Mouse (Mus musculus) common myeloid progenitor, adult 5-6 weeks (primary cell): ENCODE data around the gene Sco1. TPM values are rescaled to one million over a fixed set of nuclear protein-coding genes. Genes with fewer than 3 reads are reported as not detected.
A peak's percentile ranks its signal among the peaks of the same experiment; 100 is the strongest.

Experiments
- ATAC-seq: replicated peaks from 2 replicates; pipeline ENCODE4 v1.8.0; 2016; ENCODE audit warnings: low read depth, mild to moderate bottlenecking, moderate TSS enrichment, inconsistent platforms; ENCODE audit not compliant: poor library complexity, severe bottlenecking
- total RNA-seq: library from RNA; stranded (forward); fragments of 200-1000, 187-1606 nt; gene quantifications from 2 replicates; pipeline ENCODE4 v1.2.3, GENCODE M21; 2017

Gene Sco1
- total RNA-seq, 1 experiment from 2014 or later, result 25.7 TPM

DNA sequence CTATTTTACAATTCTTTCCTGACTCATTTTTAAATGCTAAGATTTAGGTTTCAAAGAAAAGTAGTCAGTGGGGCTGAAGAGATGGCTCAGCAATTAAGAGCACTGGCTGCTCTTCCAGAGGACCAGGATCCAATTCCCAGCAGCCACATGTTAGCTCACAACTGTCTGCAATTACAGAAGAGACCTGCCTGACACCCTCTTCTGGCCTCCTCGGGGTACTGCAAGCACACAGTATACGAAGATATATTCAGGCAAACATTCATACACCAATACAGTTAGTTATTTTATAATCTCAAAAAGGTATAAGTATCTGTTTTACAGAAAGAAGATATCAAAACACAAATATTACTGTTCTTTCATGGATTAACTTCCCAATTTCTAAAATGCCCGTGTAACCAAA, 12.7 kb upstream of the Sco1 start:
- ATAC-seq, result no peak

DNA sequence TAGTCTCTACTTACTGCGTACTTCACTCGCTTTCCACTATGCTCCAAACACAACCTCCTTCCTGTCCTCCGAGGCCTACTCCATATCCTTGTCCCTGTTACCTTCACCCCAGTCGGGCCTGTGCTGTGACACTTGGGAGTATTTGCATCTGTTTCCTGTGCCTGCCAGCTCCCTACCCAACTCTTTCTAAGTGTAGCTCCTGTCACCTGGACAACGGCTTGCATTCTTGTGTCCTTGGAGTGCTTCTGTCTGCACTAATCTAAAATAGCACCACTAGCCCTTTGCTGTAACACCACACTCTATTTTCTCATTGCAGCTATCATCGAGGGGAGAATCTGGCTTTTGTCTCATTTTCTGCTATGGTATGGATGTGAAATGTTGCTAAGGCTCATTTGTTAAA, 12.0 kb upstream of the Sco1 start:
- no peak for ATAC-seq

GRCm38 (mm10) chr11:67043007-67043406, 9.5 kb upstream of the Sco1 start:
- no peak for ATAC-seq

GRCm38 (mm10) chr11:67044959-67045358, 7.5 kb upstream of the Sco1 start:
- no peak for ATAC-seq

DNA sequence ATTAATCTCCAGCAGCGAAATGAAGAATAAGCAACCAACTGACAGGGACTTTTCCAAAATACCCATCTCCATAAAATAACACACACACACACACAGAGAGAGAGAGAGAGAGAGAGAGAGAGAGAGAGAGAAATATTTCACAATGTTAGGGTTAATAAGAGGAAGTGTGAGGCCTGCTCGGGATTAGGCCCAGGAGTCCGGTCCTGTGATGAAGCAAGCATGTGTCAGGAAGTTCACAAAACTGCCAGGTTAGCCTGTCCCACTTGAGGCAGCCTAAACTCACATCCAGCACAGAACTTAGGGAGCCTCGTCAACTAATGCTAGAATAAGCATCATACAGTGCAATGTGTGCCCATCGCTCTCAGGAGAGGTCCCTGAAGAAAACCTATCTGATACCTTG, 5.3 kb upstream of the Sco1 start:
- ATAC-seq, result peak; percentile 76

- no peak for ATAC-seq
Observed at GRCm38 (mm10) chr11:67048496-67048895, 4.0 kb upstream of the Sco1 start.

- no peak for ATAC-seq
Observed at GRCm38 (mm10) chr11:67049256-67049655, 3.2 kb upstream of the Sco1 start.

- 0 out of 2 replicates have a peak, but pooled peaks have one; percentile 7 for ATAC-seq
Observed at GRCm38 (mm10) chr11:67051676-67052320, 672 bp upstream of the Sco1 start.

DNA sequence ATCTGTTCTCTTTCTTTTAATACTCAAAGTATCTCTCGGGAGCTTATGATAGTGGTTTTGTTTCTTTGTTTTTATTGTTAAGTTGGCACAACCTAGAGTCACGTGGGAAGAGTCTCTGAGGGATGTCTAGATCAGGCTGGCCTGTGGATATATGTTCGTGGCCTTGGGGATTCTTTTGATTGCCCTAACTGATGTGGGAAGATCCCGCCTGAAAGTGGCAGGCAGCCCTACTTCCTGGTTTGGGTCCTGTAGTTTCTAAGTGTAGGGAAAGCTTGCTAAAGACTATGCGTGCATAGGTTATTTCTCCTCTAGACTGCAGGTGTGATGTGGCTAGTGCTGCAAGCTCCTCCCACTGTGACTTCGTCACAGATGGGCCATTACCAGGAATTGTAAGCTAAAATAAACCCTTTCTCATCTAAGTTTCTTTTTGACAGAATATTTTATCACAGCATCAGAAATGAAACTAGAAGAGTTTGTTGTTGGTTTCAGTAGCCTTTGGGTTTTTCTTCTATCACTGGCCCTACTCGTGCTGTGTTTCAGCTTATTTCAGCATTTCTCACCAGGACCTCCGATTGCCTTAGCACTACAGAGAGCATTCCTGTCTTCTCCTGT, 2.4 kb downstream of the Sco1 start:
- ATAC-seq, result no peak

- no peak for ATAC-seq
Observed at GRCm38 (mm10) chr11:67061311-67061710, 8.8 kb downstream of the Sco1 start.

DNA sequence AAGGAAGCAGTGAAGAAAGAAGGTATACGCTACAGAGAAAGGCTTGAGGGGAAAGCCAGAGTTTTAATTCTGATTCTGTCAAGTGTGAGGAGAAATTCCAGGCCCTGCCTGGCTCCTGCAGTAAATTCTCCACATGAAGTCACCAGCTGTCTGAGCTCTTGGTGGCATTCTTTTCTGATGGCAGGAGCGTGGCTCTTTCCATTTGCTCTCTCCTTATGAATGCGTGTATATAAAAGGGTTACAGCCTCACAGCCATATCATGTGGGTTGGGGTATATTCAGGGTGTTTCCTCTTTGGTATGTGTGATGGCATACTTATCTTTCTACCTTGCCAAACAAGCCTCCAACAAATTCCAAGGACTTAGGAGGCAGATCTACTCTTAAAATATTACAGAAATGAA, 10.3 kb downstream of the Sco1 start:
- ATAC-seq, result no peak

GRCm38 (mm10) chr11:67067741-67068140, 15.3 kb downstream of the Sco1 start:
- ATAC-seq, result no peak

- no peak for ATAC-seq
Observed at GRCm38 (mm10) chr11:67072615-67073130, 20.2 kb downstream of the Sco1 start.

DNA sequence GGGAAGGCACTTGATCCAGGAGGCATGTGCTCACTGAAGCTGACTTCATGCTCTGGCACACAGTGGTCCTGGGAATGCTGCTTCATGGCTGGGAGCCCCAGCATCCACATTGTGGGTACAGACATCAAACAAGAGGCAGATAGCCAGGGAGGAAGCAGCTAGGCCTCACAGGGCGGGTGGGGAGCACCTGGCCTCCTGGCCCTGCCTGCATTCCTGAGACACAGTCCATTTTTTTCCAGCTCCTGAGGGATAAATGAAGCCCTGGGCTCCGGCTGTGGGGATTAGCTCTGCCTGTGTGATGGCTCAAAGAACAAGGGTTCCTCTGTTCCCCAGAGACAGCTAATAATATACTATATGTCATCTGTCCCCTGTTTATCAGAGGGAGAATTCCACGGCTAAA, 22.6 kb downstream of the Sco1 start:
- no peak for ATAC-seq

DNA sequence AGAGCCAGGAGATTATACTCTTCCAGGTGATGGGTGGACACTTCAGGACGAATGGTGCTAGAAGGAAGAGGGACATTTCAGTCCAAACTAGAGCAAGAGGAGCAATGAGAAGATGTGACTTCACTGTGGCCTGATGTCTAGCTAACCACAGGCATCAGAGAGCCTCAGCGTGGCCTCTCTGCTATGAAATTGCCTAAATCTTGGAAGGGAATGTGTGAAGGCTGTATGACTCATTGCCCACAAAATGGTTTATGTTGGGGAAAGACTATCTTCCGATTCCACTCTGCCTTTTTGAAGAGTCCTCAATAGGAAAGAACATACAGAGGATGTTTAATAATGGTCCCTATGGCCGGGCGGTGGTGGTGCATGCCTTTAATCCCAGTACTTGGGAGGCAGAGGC, 24.3 kb downstream of the Sco1 start:
- ATAC-seq, result no peak

- ATAC-seq, result no peak
Observed at GRCm38 (mm10) chr11:67077435-67077834, 25.0 kb downstream of the Sco1 start.

- no peak for ATAC-seq
Observed at GRCm38 (mm10) chr11:67078000-67078399, 25.5 kb downstream of the Sco1 start, which contains the start of gene Myh3. Gene Myh3 (plus strand): TSS chr11:67078300.

GRCm38 (mm10) chr11:67078888-67079287, 26.4 kb downstream of the Sco1 start:
- no peak for ATAC-seq

DNA sequence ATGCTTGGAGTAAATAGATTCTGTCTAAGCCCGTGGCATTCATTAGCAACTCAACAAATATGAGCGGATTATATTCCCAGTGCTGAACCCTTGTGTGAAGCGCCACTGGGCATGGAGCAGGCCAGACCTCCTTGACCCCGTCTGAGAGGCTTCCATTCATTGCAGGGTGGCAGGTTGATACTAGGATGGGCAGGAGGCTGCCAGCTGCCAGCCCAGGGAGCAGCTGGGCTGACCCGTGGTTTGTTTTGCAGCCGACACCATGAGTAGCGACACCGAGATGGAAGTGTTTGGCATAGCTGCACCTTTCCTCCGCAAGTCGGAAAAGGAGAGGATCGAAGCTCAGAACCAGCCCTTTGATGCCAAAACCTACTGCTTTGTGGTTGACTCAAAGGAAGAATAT, 27.3 kb downstream of the Sco1 start:
- ATAC-seq, result no peak

- ATAC-seq, result peak; percentile 79
Observed at GRCm38 (mm10) chr11:67080168-67080567, 27.7 kb downstream of the Sco1 start.

DNA sequence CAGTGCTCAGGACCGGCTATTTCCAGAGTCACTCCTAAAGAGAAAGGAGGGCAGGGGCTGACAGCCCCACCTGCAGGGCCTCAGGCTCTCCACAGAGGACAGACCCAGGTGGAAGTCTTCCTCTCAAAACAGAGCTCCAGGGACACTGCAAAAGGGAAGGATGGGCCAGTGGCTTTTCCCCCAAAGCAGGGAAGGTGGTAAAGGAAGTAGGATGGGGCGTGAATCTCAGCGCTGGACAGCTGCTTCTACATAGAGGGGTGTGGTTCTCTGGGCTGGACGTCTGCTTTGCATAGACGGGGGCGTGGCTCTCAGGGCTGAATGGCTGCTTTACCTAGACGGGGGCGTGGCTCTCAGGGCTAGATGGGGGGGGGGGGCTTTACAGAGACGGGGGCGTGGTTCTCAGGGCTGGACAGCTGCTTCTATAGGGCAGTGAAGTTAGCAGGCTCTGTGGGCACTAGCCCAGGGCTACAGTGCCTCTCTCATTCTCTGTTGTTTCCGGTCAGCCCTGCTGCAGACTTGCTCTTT, 28.7 kb downstream of the Sco1 start:
- ATAC-seq, result peak; percentile 36

DNA sequence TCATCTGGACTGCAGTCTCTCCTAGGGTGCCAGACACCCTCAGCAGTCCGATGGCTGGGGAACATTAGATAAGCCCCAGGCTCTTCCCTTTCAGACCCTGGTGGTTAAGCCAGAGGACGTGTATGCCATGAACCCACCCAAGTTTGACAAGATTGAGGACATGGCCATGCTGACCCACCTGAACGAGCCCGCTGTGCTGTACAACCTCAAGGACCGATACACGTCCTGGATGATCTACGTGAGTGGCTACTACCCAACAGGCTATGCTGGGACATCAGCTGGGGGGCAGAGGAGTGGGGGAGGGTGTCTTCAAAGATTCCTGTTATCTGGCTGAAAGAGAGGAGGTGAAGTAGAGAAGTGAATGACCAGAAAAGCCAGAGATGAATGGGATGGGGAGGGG, 29.7 kb downstream of the Sco1 start:
- no peak for ATAC-seq
